Mouse (Mus musculus) layer of hippocampus, postnatal 10 days (tissue): ENCODE measurements around the gene Ndufv1. TPM values are rescaled to one million over a fixed set of nuclear protein-coding genes. Genes with fewer than 3 reads are reported as not detected.
"Not testable (repeated sequence)": the region's sequence is repeated elsewhere in the genome, so short reads cannot be mapped to it uniquely, and the experiment has no call there.

ENCODE experiments used
- DNase-seq, 2 experiments: peaks; one replicate each; pipeline ENCODE4 v3.0.0; 2021; ENCODE audit warnings: low spot score in 2 of 2
- long read RNA-seq: library from polyadenylated mRNA; stranded (forward); transcript quantifications from one replicate; pipeline ENCODE4 v2.0.0, GENCODE M21; 2023
- total RNA-seq, 2 experiments: library from RNA; stranded (reverse); gene quantifications; 2 replicates each; pipeline ENCODE4 v1.2.3; 2021

Ndufv1 gene
- 100 to 1,000 TPM; 197 to 207 TPM for total RNA-seq
- long read RNA-seq, transcript Ndufv1-201 (10 exons, 1,661 nt) = major isoform, 232 of 278 reads
- long read RNA-seq, partial matches to known transcripts = 13 of 278 reads
- long read RNA-seq, other reads (novel, unspliced or antisense) = 29 of 278 reads

GRCm38 (mm10) chr19:4012432-4013022, at the start of gene Ndufv1:
Gene Ndufv1, minus strand, starts transcription at chr19:4012806.
- peak; percentile 94 to 95 for DNase-seq

GRCm38 (mm10) chr19:4060899-4061465, 48.4 kb upstream of the Ndufv1 start:
- DNase-seq = no peak

DNA sequence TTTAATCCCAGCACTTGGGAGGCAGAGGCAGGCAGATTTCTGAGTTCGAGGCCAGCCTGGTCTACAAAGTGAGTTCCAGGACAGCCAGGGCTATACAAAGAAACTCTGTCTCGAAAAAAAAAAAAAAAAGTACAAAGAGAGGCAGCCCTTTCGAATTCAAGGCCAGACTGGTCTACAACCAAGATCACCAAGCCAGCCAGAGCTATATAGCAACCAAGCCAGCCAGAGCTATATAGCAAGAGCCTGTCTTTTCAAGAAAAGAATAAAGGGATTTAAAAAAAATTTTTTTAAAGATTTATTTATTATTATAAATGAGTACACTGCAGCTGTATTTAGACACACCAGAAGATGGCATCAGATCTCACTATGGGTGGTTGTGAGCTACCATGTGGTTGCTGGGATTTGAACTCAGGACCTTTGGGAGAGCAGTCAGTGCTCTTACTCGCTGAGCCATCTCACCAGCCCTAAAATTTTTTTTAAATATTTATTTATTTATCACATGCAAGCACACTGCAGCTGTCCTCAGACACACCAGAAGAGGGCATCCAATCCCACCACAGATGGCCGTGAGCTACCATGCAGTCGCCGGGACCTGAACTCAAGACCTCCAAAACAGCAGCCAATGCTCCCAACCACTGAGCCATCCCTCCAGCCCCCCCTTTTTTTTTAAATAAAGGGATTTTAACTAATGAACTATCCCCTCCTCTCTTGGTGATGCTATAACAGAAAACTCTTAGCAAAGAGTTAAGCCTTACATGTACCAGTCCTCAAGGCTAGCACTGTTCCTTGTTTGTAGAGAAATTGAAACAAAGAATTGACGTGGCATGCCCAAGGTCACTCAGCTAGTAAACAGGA, 47.7 kb upstream of the Ndufv1 start:
- not testable (repeated sequence) for DNase-seq

- DNase-seq = no peak
Observed at GRCm38 (mm10) chr19:4059069-4059740, 46.6 kb upstream of the Ndufv1 start, which contains the start of gene Gstp3. Gene Gstp3, minus strand, starts transcription at chr19:4059569.

- no peak for DNase-seq
Observed at GRCm38 (mm10) chr19:4058581-4058980, 46.0 kb upstream of the Ndufv1 start.

DNA sequence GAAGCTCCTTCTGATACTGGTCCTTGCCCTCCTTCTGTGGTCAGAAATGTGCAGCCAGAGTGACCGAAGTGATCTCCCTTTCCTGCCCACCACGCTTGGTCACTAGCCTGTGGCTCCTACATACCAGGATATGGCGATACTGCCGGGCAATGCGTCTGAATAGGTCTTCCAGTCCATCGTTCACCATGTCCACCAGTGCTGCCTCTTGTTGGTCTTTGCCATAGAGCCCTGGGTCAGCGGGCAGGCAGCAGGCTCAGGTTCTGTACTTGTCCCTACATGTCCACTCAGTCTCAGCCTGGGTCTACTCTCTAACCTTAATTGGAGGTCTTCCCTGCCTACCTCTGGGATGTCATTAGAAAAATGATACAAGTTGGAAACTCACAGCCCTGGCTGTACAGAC, 45.4 kb upstream of the Ndufv1 start:
- no peak for DNase-seq

GRCm38 (mm10) chr19:4057389-4057788, 44.8 kb upstream of the Ndufv1 start:
- DNase-seq = no peak

DNA sequence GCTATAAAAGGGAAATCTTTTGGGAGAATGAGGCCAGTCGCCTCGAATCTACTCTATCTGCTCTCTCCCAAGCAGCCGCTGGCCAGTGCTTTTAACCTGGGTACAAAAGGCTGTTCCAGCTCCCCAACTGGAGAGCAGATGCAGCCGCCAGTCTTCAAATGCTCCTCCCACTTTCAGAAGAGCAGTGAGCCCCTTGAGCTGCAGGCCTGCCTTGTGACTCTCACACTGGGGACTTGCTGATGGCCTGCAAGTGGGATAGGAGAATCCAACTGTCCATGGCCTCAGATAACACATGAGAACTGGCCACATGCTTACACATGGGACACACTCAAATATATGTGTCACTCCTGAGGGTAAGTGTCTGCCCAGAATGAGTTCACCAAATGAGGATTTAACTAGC, 44.1 kb upstream of the Ndufv1 start:
- no peak for DNase-seq

- no peak for DNase-seq
Observed at GRCm38 (mm10) chr19:4055947-4056693, 43.5 kb upstream of the Ndufv1 start.

- DNase-seq = no peak
Observed at GRCm38 (mm10) chr19:4055216-4055946, 42.8 kb upstream of the Ndufv1 start.

- no peak for DNase-seq
Observed at GRCm38 (mm10) chr19:4054613-4055012, 42.0 kb upstream of the Ndufv1 start.

DNA sequence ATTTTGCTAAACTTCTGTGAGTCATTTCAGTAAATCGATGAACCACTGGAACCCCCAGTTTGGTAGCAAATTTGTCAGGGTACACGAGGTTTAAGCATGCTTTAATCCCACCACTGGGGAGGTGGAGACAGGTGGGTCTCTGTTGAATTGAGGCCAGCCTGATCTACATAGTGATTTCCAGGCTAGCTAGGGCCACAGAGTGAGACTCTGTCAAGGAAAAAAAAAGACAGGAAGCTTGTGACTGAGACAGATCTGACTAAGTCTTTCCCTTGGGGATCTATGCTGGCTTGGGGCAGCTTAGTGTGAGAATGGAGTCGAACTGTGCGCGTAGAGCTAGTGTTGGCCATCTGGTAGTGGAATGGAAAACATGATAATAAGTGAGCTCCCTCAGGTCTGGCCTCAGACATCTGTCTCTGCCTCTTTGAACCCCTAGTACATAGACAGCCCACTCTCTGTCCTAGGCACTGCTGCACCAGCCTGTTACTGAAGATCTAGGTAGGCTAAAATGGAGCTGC, 40.0 kb upstream of the Ndufv1 start:
- DNase-seq = no peak

GRCm38 (mm10) chr19:4051741-4052515, 39.3 kb upstream of the Ndufv1 start:
- peak; percentile 62 to 69 for DNase-seq

- no peak for DNase-seq
Observed at GRCm38 (mm10) chr19:4051016-4051415, 38.4 kb upstream of the Ndufv1 start.

- DNase-seq = not testable (repeated sequence)
Observed at GRCm38 (mm10) chr19:4049069-4049468, 36.5 kb upstream of the Ndufv1 start.

GRCm38 (mm10) chr19:4047859-4048258, 35.3 kb upstream of the Ndufv1 start:
- peak; percentile 78 to 83 for DNase-seq

DNA sequence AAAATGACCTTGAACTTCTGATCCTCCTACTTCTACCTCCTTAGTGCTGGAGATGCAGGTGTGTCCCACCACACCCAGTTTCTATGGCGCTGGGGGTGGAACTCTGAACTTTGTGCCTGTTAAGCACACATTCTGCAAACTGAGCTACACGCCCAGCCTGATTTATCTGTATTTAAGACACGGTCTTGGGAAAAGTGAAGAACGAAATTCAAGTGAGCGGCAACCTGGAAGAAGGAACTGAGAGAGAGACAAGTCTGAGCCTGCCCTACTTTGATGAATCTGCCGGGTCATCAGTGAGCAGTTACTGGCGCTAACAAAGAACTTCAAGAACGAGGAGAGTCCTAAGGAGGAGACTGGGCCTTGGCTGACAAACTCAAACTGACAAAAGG, 34.3 kb upstream of the Ndufv1 start:
- no peak for DNase-seq

DNA sequence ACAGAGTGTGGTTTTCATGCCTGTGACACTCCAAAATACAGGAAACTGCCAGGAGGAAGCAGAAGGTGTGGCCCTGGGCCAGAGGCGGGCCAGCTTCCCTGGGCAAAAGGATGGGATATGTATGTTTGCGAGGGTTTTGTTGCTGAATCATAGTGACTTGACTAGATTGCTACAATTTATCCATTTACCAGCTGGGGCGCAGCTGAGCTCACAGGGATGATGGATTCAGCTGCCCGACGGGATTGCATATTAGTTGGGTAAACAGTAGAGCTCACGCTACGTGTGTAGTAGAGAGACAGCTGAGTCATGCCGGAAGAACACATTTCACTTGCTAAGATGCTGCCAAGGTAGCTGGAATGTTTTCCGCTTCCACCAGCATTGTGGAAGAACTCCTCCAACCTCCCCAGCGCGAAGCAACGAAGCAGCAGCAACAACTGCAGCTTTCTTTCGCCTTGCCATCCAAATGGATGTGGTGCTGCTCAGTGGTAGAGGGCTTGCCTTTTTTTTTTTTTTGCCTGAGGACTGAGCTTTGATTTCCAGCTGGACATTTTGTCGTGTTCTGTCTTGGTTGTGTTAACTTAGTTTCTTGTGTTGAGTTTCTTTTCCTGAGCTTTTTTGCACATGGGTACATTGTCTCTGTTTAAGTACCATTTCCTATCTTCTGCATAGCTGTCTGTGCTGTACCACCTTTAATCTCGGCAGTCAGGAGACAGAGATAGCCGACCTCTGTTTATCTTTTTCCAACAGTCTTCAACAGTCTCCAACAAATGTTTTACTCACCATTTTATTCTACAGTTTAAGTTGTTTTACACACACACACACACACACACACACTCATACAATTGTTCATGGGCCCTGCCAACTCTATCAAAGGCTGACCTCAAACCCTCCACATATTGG, 33.6 kb upstream of the Ndufv1 start, which contains the start of gene Gstp2:
Gene Gstp2 (minus strand): TSS at position 58 of the 900 bp plus-strand sequence.
- DNase-seq = peak; percentile 72 to 76
